Mouse (Mus musculus) WW6 (cell line): Measurements from ENCODE around the gene 1110017D15Rik.
"Not testable (repeated sequence)": the region's sequence is repeated elsewhere in the genome, so short reads cannot be mapped to it uniquely, and the experiment has no call there.

Experiments used
- DNase-seq: peaks from one replicate; pipeline ENCODE4 v3.0.0-alpha.2; 2013; ENCODE audit warnings: low read depth, low spot score

Gene 1110017D15Rik

DNA sequence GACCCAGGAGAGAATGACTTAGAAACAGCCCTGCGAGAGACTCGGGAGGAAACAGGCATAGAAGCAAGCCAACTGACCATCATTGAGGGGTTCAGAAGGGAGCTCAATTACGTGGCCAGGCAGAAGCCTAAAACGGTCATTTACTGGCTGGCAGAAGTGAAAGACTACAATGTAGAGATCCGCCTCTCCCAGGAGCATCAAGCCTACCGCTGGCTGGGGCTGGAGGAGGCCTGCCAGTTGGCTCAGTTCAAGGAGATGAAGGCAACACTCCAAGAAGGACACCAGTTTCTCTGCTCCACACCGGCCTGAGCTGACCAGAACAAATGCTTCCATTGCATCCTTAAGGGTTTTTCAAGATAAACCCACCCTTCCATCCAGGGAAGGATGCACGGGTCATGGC is 36.9 kb downstream of the 1110017D15Rik start:
- DNase-seq: no peak

DNA sequence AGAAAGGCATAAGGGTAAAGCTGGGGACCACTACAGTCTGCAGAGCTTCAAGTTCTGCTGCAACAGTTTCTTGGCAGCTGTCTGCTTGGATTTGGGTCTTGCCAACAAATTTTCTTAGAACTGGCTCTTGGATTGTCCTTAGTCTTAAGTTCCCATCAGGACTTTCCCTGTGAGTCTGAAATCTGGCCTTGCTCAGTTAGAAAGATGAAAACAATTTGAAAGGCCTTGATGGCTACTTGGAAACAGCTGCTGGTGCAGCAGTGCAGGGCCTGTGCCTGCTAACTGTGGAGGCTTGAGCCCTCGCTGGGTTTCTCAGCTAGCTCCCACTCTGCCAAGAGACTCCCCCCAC is 37.7 kb downstream of the 1110017D15Rik start:
- DNase-seq: no peak

DNA sequence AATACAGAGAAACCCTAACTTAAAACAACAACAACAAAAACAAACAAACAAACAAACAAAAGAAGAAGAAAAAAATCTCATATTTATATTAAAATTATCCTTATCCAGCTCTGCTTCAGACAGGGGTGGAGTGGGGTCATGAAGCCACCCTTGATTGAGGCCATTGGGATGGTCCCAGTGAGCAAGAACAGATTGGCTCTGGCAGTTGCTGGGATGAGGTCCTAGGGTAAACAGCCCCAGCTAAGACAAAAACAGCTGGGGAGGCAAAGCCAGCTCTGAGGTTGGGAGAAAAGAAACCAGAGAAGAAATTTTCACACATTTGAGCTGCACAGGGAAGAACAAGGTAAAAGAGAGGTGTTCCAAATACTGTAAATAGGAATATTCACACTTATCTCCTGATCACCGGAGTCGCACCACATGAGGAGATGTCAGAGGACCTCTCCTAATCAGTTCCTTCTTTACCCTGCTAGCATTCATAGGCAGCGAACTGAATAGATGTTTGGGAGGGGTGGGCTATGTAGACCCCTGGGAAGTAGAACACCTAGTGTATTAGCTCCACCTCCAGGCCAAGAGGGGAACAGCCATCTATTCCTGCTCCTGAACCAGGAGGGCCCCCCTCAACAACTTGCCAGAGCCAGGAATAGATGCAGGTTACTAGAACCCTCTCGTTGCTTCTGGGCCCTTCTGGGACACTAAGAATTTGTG is 38.2 kb downstream of the 1110017D15Rik start:
- DNase-seq: no peak

DNA sequence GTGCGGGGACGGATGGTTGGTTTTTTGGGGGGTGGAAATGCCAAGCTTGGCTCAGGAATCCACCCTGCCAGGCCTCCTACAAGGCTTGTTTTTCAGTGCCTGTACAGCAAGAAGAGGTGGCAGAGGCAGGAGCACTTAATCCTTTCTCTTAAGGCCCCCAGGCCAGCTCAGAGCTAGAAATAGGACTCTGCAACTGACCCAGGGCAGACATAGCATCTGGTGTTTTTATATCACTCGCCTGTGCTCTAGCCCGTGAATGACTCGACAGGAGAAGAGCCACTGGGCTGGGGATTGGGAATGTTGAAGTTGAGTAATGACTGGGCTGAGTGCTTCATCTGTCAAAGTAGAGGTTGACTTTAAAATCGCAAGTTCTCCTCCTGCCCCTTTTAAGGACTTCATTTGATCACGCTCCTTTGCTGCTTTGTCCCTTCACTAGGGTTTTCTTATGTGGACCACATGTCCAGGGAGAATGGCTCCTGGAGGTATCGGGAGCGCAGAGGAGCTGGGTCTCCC is 39.4 kb downstream of the 1110017D15Rik start:
- no peak for DNase-seq

DNA sequence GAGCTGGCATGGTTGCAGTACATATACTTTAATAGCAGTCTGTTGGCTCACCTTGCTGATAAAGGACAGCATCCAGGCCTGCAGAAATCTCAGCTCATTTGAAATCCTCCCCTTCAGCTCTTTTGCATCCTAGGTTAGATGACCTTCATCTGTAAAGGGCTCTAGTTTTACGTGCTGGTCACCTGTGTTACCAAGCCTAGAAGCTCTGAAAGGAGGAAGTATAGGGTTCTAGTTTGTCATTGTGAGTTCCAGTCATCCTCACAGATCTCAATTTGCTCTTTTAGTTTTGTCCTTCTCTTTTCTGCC is 45.8 kb downstream of the 1110017D15Rik start:
- DNase-seq: no peak

DNA sequence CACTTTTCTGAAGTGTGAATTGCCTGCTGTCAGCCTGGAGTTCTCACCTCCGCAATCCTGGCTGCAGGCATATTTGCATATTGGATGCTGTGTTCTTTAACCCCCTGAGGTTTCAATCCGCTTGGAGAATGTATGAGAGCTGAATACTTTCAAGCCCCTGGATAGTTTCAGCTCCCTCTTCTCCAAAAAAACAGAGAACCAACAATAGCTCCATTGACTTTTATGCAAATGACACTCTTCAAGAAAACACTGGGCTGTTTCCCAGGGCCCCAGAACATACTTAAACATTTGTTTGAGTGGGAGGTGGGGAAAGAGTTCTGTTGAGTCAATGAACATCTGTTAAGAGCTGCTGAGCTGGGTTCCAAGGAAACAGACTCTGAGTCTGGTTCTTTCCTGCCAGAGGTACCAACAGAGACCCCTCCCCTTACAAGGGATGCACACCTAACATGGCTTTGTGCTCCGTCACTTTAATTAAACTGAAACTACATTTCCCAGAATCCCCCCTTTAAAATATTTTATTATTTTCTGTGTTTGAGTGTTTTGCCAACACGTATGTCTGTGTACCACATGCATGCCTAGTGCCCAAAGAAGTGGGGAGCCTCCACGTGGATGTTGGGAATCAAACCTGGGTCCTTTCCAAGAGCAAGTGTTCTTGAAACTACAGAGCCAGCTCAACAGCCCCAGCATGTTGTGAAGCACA is 46.3 kb downstream of the 1110017D15Rik start:
- DNase-seq: no peak

DNA sequence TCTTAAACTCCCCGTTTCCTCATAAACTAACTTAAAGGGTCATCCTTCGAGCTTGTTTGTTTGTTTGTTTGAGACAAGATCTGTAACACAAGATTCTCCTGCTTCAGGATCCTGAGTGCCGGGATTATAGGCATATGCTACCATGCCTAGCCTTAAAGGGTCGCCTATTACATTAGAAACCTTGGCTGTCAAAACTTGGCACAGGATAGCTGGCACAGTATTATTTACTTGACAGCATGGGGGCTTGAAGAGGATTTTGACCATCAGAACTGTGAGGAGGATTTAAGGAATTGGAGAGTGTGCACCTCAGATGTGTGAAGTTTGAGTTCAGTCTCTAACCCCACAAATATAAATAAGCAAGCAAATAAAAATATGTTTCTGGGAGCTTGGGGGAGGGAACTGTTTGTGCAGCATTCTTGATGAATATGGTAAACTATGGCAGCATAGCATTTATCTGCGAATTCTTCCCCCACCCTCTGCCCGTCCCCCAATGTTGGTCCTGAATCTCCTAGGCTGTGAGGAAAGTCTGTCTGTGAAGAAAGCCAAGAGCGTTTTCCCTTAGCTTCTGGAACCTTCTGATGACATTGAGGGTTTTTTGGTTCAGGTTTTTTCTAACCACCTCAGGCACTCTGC is 47.0 kb downstream of the 1110017D15Rik start:
- no peak for DNase-seq

DNA sequence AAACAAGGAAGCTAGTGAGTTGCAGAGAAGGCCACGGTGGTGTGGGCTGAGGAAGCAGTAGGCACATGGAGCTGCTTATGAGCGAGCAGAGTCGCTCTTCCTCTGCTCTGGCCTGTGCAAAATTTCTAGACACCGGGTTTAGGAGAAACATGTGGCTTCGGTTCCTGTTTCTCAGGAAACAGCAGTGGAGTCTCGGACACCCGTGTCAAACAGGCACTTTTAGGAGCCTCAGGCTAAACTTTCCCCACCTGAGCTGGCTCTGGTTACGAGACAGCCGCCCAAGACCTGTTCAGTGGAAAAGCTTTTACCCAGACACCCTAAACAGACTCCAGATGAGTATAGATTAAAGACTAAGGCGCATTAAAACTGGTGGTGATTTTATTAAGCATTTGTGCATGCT is 47.9 kb downstream of the 1110017D15Rik start:
- DNase-seq: no peak

DNA sequence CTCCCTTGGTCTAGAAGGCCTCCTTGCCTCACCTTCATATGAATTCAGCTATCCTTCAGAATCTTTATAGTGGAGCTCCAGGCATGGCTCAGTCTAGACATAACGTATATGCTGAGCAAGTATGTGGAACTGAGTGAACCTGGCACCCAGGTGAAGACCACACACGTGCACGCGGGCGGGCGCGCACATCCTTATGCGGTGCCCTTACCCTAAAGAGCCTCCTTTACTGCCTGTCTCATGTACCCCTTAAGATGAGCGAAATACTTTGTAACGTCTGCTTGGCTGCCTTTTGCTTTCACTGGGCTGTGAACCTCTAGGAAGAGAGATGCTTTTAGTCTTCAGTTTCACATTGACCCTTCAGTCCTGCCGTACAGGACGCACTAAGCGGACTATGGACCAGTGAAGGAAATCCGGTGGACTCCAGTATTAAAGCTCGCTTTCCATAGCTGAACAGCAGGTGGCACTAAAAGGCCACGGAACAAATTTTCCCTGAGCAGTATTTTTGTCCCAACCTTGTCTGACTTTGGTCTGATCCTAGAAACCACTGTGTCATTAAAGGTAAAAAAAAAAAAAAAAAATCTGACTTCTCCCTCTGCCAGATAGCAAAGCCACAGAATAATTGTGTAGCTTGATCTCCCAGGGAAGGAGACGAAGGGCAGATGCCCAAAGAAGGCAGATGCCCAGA is 48.6 kb downstream of the 1110017D15Rik start:
- DNase-seq: no peak

DNA sequence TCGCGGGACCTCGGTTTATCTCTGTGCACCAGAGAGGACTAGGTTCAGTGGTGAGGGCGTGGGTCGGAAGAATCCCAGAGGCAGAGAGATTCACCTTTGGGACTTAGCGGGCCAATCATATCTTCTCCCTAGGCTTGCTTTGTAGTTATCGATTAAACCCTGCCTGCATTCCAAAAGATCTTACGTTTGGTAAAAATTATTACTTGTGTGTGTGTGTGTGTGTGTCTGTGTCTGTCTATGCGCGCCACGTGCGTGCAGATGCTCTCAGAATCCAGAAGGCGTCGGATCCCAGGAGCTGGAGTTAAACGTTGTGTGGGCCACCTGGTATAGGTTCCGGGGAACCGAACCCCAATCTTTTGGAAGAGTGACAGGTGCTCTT is 51.9 kb downstream of the 1110017D15Rik start:
- no peak for DNase-seq

DNA sequence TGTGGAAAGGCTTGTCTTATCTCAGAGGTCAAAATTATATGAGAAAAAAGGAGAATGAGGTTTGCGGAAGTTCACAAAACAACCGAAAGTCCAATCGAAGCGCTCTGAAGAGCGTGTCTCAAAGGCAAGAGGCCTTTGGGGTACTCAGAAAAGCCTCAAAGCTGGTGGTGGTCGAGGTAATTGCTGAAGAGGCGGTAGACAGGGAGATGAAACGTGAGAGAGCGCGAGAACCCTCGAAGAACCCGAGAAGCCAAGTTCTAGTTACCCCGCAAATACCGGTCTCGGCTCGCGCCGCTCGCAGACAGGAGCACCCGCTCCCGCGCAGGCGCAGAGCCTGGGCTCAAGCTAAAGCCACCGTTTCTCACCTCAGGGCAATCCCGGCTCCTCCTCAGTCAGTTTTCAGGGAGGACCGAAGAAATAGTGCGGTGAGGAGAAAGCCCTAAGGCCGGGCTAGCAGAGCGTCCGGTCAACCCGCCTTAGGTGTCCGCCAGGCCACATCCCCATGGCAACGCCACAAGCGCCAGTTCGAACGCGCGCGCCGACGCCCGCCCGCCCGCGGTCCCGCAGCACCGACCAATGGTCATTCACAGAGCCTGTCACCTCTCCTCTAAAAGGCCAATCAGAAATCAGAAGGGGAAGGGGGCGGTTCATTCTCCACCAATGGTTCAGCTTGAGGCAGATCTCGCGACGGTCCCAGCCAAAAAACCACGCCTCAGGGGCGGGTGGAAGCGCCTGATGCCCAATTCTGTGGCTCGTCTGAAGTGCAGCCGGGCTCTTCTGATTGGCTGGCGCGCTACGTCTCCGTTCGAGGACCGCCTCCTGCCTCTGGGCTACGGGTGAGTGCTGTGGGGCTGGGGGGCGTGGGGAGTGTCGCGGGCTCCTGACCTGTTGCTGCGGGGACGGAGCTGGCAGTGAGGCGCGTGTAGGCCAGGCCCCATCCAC is 52.5 kb downstream of the 1110017D15Rik start, which contains the start of the genes Kif24 and Nudt2:
Gene Kif24, minus strand, starts transcription at position 543 of the 942 bp plus-strand sequence.
Gene Nudt2, plus strand, starts transcription at position 807 of the 942 bp plus-strand sequence.
- DNase-seq: peak; percentile 98

DNA sequence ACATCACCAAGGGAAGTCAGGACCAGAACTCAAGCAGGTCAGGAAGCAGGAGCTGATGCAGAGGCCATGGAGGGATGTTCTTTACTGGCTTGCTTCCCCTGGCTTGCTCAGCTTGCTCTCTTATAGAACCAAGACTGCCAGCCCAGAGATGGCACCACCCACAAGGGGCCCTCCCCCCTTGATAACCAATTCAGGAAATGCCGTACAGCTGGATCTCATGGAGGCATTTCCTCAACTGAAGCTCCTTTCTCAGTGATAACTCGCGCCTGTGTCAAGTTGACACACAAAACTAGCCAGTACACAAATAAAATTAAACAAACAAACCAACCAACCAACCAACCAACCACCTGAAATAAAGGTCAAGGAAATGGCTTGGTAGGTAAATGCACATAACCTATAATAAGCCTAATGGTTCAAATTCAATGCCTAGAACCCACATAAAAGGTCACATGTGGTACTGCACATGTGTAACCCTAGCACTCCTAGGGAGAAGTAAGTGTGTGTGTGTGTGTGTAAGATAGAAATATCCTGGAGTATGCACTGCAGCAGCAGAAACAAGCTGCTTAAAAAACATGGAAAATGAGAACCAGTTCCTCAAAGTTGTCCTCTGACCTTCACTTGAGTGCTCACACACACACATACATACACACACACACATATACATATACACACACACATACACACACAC is 53.9 kb downstream of the 1110017D15Rik start:
- DNase-seq: not testable (repeated sequence)

DNA sequence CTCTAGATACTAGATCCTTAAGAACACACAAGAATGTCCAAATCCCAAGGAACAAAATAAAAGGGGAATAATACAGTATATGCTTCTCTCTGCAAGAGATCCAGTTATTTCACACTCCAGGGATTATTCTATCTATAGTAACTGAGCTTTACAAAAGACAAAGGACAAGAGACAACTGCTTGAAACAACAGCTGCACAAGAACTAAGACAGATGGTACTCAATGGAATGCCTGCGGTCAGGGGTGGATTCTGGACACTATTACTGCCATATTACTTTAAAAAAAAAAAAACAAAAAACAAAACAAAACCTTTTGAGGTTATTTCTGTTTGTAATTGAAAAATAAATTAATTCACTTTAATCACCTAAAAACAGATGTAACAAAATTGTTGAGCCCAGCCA is 56.4 kb downstream of the 1110017D15Rik start:
- DNase-seq: no peak
